Mouse (Mus musculus) ES-Bruce4 (cell line): ENCODE data around the gene Ush2a.

Experiments
- CTCF ChIP-seq: IDR thresholded peaks from one replicate; pipeline ENCODE4 v1.8.1; 2011; ENCODE audit warnings: low read depth, low read length
- EP300 ChIP-seq: IDR thresholded peaks from 2 replicates; pipeline ENCODE4 v1.6.1; 2011; ENCODE audit warnings: low read depth, low read length; ENCODE audit not compliant: insufficient read depth
- POLR2A ChIP-seq: IDR thresholded peaks from one replicate; pipeline ENCODE4 v1.8.1; 2011; ENCODE audit warnings: low read length; ENCODE audit not compliant: insufficient read depth

GRCm38 (mm10) chr1:188214885-188215611 lies 46.8 kb upstream of the Ush2a start:
- TF ChIP-seq POLR2A: no peak
- no peak for TF ChIP-seq CTCF
- TF ChIP-seq EP300: no peak
